Mouse (Mus musculus) bone marrow, adult 2 months (tissue): ENCODE data around the gene Lpar5.

Experiments
- CTCF ChIP-seq: fragments of 200-500 bp; IDR thresholded peaks from 2 replicates; pipeline ENCODE4 v1.5.1; 2011; ENCODE audit warnings: low read length, control low read depth; ENCODE audit not compliant: control insufficient read depth, insufficient read depth
- POLR2A ChIP-seq: fragments of 200-500 bp; IDR thresholded peaks from 2 replicates; pipeline ENCODE4 v1.6.1; 2011; ENCODE audit warnings: low read depth, mild to moderate bottlenecking, control low read depth, low read length, borderline replicate concordance; ENCODE audit not compliant: control insufficient read depth

DNA sequence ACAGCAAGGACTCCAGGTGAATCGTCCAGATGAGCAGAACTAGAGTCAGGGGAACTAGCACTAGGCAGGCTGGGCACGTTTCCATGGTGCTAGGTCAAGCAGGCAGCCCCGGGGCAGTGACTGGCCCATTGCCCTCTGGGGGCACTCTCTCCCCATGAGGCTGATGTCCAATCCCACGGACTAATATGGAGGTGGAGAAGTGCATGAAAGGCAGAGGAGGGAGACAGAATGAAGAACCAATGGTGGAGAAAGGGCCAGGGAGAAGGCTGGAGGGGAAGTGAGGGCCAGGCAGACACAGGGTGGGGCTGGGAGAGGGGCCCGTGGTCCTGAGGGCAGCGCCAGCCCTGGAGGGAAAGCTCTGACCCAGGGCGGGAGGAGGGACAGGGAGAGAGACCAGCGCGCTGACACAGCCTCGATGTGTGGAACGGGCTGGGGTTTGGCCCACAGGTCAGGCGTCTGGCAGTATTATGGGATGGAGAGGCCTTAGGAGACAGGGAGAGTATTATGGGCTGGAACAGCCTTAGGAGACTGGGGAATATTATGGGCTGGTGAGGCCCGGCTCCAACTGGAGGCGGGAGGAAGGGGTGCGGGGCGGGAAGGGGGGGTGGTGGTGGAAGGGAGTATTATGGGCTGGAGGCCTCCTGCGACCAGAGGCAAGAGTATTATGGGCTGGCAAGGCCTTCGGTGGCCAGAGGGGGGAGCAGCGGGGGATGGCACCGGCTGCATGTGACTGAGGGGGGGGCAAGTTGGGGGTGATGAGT, 21.0 kb downstream of the Lpar5 start:
- peak; percentile 9; the same call in 1 of the 2 replicates for TF ChIP-seq POLR2A
- no peak; the same call in 1 of the 2 replicates for TF ChIP-seq CTCF
